In the genomic region with DNA sequence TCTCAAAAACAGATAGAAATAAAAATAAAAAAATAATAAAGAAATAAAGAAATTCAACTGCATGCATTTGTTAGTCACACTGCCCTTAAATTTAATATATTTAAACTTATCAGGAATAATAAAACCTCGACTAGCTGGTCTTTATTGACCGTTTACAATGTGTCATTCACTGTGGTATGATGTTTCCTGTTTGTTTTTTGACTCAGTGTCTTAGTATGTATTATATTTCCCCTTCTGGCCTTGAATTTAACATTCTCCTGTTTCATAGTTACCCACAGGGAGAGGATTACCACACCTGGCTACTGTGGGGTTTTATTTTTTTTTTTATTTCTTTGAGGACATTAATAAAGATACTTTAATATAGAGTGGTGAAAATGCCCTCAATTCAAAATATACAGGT, we compare ENCODE assay signal across 30 mouse cellular contexts. TPM values are rescaled to one million over a fixed set of nuclear protein-coding genes. Genes with fewer than 3 reads are reported as not detected.
A peak's percentile ranks its signal among the peaks of the same experiment; 100 is the strongest.
DNase-seq lines count a peak whose midpoint lies in the region; ATAC-seq and TF ChIP-seq lines count a peak whose summit lies in the region.
"Had no signal": no experiment of that assay in that cellular context is flagged by ENCODE, and none has a peak within 500 bp of the region (broad histone marks: within the 10 kb centered on the region; RNA-seq: fewer than 3 reads in every experiment).

No protein-coding gene starts in this region.

- no peaks in the 10 kb centered on the region for H3K79me3 ChIP-seq in C2C12 (ENCODE audit: low read depth)

- no peaks in the 10 kb centered on the region for H3K36me3 ChIP-seq in C2C12 (ENCODE audit: control insufficient read depth, insufficient read depth)
- H3K36me3 ChIP-seq: embryonic facial prominence, embryonic 13.5 days; embryonic facial prominence, embryonic 15.5 days; forebrain, embryonic 10.5 days; forebrain, embryonic 12.5 days; G1E had no signal

- H3K79me2 ChIP-seq in C2C12 (ENCODE audit: control insufficient read depth, insufficient read depth): no peaks in the 10 kb centered on the region

- H3K4me3 ChIP-seq in C2C12 (ENCODE audit: insufficient read depth, poor library complexity, severe bottlenecking): no peak overlapping the region
- H3K4me3 ChIP-seq: embryonic facial prominence, embryonic 13.5 days; embryonic facial prominence, embryonic 15.5 days; erythroblast, embryonic 14.5 days; forebrain, embryonic 10.5 days; forebrain, embryonic 12.5 days had no signal

- peak; percentile 43 for DNase-seq in 3T3-L1 (ENCODE audit: low read depth, low spot score)
- no peak for DNase-seq in B cell, adult 2 months
- DNase-seq in ovary, adult 18-20 months (ENCODE audit: low spot score): no peak
- DNase-seq: adrenal gland, adult 8-10 months; adrenal gland, postnatal 25 days; cerebellum, adult 11 months; cerebellum, adult 18-20 months; cerebellum, adult 8-10 months; cerebellum, adult 9-11 months; cerebellum, postnatal 14 days; cerebellum, postnatal 36 days; embryo, embryonic 11 days had no signal

- no peak for ATAC-seq in granulocyte monocyte progenitor cell, adult 5-6 weeks (replicated peaks; ENCODE audit: poor library complexity, severe bottlenecking)
- ATAC-seq: activated CD4-positive, CD25-positive, alpha-beta regulatory T cell, adult 4 months; CD4-positive, CD25-positive, alpha-beta regulatory T cell, adult 4 months; forebrain, embryonic 14.5 days; forebrain, embryonic 16.5 days; Patski had no signal

- no peaks in the 10 kb centered on the region for H3K27me3 ChIP-seq in C2C12 (ENCODE audit: control insufficient read depth, insufficient read depth, insufficient read length)
- H3K27me3 ChIP-seq: CH12.LX; embryonic facial prominence, embryonic 13.5 days; embryonic facial prominence, embryonic 15.5 days; Patski had no signal

- no peak for TF ChIP-seq CTCF in C2C12 (IDR thresholded peaks at IDR 0.05; ENCODE audit: control insufficient read depth, insufficient read depth, insufficient read length)

- no peak overlapping the region for H3ac ChIP-seq in C2C12 (ENCODE audit: control insufficient read depth, insufficient read length, low read depth)

TF ChIP-seq in C2C12, 6 proteins besides CTCF, POLR2A, EP300 and RAD21:
- TF ChIP-seq FOSL1 (IDR thresholded peaks at IDR 0.05; ENCODE audit: insufficient read depth, low read length, poor library complexity, severe bottlenecking) (peak; percentile 59), MYOG (IDR thresholded peaks at IDR 0.05; ENCODE audit: control insufficient read depth, extremely low read depth, insufficient read length) (no peak)

RNA-seq across cellular contexts. Expression of a gene that starts 8.4 kb away (rescaled TPM):
- 0.15 TPM for polyA plus RNA-seq in C2C12 (2012; fragmentation: generic; extraction: Trizol)
- not detected in 2 replicates for total RNA-seq in granulocyte monocyte progenitor cell, adult 5-6 weeks (2014; fragmentation: Nextera tagmentation)
- not detected in 2 replicates for total RNA-seq in granulocyte monocyte progenitor cell, adult 5-6 weeks (2017)
- total RNA-seq: adrenal gland, adult 18-20 months; adrenal gland, adult 8-10 months; adrenal gland, postnatal 25 days; adrenal gland, postnatal 4 days; CH12.LX; G1E had no signal
- polyA plus RNA-seq: activated CD4-positive, CD25-positive, alpha-beta regulatory T cell, adult 4 months; CD4-positive, CD25-positive, alpha-beta regulatory T cell, adult 4 months; erythroblast, embryonic 14.5 days; forebrain, embryonic 10.5 days; G1E had no signal

RNA-seq across cellular contexts. Expression of a gene that starts 47.6 kb away (rescaled TPM):
- 0.41 TPM for polyA plus RNA-seq in C2C12 (2012; fragmentation: generic; extraction: Trizol)
- total RNA-seq in granulocyte monocyte progenitor cell, adult 5-6 weeks (2014; fragmentation: Nextera tagmentation): not detected in 2 replicates
- total RNA-seq in granulocyte monocyte progenitor cell, adult 5-6 weeks (2017): not detected in 2 replicates
- total RNA-seq: adrenal gland, adult 18-20 months; adrenal gland, adult 8-10 months; adrenal gland, postnatal 25 days; adrenal gland, postnatal 4 days; CH12.LX; common myeloid progenitor, adult 5-6 weeks; G1E had no signal
- polyA plus RNA-seq: activated CD4-positive, CD25-positive, alpha-beta regulatory T cell, adult 4 months; CD4-positive, CD25-positive, alpha-beta regulatory T cell, adult 4 months; embryonic facial prominence, embryonic 11.5 days; embryonic facial prominence, embryonic 13.5 days; erythroblast, embryonic 14.5 days; forebrain, embryonic 10.5 days; forebrain, embryonic 12.5 days; forebrain, embryonic 14.5 days; forebrain, embryonic 16.5 days; G1E; Patski had no signal
